Mouse (Mus musculus) frontal cortex, postnatal 10 days (tissue): ENCODE data around the gene Fcgr2b.
"Not testable (repeated sequence)": the region's sequence is repeated elsewhere in the genome, so short reads cannot be mapped to it uniquely, and the experiment has no call there.

Source experiments
- DNase-seq, 2 experiments: peaks; one replicate each; pipeline ENCODE4 v3.0.0; 2022; ENCODE audit warnings: low spot score in 2 of 2, mixed read lengths in 1 of 2

Fcgr2b gene

GRCm38 (mm10) chr1:170975751-170976161 lies 591 bp downstream of the Fcgr2b start:
- no peak for DNase-seq

GRCm38 (mm10) chr1:170975350-170975749 lies 997 bp downstream of the Fcgr2b start:
- not testable (repeated sequence) for DNase-seq

- DNase-seq, result no peak
Measured at GRCm38 (mm10) chr1:170974736-170975135, 1.6 kb downstream of the Fcgr2b start.

- no peak for DNase-seq
Measured at GRCm38 (mm10) chr1:170974171-170974570, 2.2 kb downstream of the Fcgr2b start.

GRCm38 (mm10) chr1:170972936-170973335 lies 3.4 kb downstream of the Fcgr2b start:
- DNase-seq, result no peak

- DNase-seq, result no peak
Measured at GRCm38 (mm10) chr1:170972494-170972893, 3.9 kb downstream of the Fcgr2b start.

- no peak for DNase-seq
Measured at GRCm38 (mm10) chr1:170968576-170968975, 7.8 kb downstream of the Fcgr2b start.

- DNase-seq, result no peak
Measured at GRCm38 (mm10) chr1:170967581-170967980, 8.8 kb downstream of the Fcgr2b start.

GRCm38 (mm10) chr1:170963087-170963486 lies 13.3 kb downstream of the Fcgr2b start:
- no peak for DNase-seq

GRCm38 (mm10) chr1:170962301-170962700 lies 14.0 kb downstream of the Fcgr2b start:
- DNase-seq, result no peak

GRCm38 (mm10) chr1:170961101-170961500 lies 15.2 kb downstream of the Fcgr2b start:
- no peak for DNase-seq

GRCm38 (mm10) chr1:170959791-170960190 lies 16.6 kb downstream of the Fcgr2b start:
- no peak for DNase-seq

- DNase-seq, result no peak
Measured at GRCm38 (mm10) chr1:170958225-170958624, 18.1 kb downstream of the Fcgr2b start.

- no peak for DNase-seq
Measured at GRCm38 (mm10) chr1:170953192-170953591, 23.2 kb downstream of the Fcgr2b start.

GRCm38 (mm10) chr1:170950772-170951171 lies 25.6 kb downstream of the Fcgr2b start:
- no peak for DNase-seq

- DNase-seq, result not testable (repeated sequence)
Measured at GRCm38 (mm10) chr1:170944908-170945307, 31.4 kb downstream of the Fcgr2b start.

GRCm38 (mm10) chr1:170944151-170944550 lies 32.2 kb downstream of the Fcgr2b start:
- DNase-seq, result not testable (repeated sequence)

GRCm38 (mm10) chr1:170939255-170939654 lies 37.1 kb downstream of the Fcgr2b start:
- no peak for DNase-seq

- DNase-seq, result no peak
Measured at GRCm38 (mm10) chr1:170934383-170934782, 42.0 kb downstream of the Fcgr2b start.

- DNase-seq, result no peak
Measured at GRCm38 (mm10) chr1:170933940-170934339, 42.4 kb downstream of the Fcgr2b start.

- no peak for DNase-seq
Measured at GRCm38 (mm10) chr1:170933386-170933920, 42.9 kb downstream of the Fcgr2b start.

- DNase-seq, result no peak
Measured at GRCm38 (mm10) chr1:170932043-170932442, 44.3 kb downstream of the Fcgr2b start.

- DNase-seq, result no peak
Measured at GRCm38 (mm10) chr1:170929245-170929644, 47.1 kb downstream of the Fcgr2b start.

- DNase-seq, result no peak
Measured at GRCm38 (mm10) chr1:170928467-170928866, 47.9 kb downstream of the Fcgr2b start.
